Mouse (Mus musculus): ENCODE data around the gene Itgb2l.

- TF ChIP-seq GATA1 (IDR thresholded peaks at IDR 0.05; ENCODE audit: low read length), result no peak
- no peak for TF ChIP-seq TAL1 (IDR thresholded peaks at IDR 0.05; ENCODE audit: low read length)
Observed at GRCm38 (mm10) chr16:96460788-96461187, 17.4 kb upstream of the Itgb2l start.

Data from erythroblast, embryonic 14.5 days (primary cell).